In the genomic region with DNA sequence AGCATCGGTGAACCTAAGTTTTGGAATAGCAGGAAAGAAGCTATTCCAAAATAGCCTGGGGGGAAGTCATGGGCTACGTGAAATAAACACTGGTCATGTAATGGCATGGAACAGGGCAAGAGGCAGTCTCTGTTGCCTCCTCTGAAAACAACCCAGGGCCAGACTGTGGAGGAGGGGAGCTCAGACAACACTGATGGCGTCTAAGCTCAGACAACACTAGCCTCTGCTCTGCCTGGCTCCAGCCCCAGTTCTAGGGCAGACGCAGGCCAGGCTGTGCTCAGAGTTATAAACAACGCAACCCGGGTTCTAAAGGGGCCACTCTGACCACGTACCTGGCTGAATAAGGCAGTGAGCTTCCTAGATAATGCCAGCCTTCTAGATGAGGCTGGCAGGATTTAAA, we compare ENCODE assay signal across 14 mouse cellular contexts. TPM values are rescaled to one million over a fixed set of nuclear protein-coding genes. Genes with fewer than 3 reads are reported as not detected.
DNase-seq lines count a peak whose midpoint lies in the region; ATAC-seq and TF ChIP-seq lines count a peak whose summit lies in the region.
"Had no signal": no experiment of that assay in that cellular context is flagged by ENCODE, and none has a peak within 500 bp of the region (broad histone marks: within the 10 kb centered on the region; RNA-seq: fewer than 3 reads in every experiment).

No protein-coding gene starts in this region.

- H3K4me1 ChIP-seq in hindbrain, postnatal 0 days (ENCODE audit: insufficient read depth, low read length) = peaks cover 14% of the 10 kb centered on the region
- peaks cover 24% of the 10 kb centered on the region for H3K4me1 ChIP-seq in hindbrain, embryonic 16.5 days (ENCODE audit: control insufficient read depth, insufficient read depth, low read depth, low read length)
- H3K4me1 ChIP-seq in embryonic facial prominence, embryonic 12.5 days = peaks cover 22% of the 10 kb centered on the region
- peaks cover 46% of the 10 kb centered on the region for H3K4me1 ChIP-seq in heart, embryonic 16.5 days (ENCODE audit: control insufficient read depth, insufficient read depth, low read length)
- H3K4me1 ChIP-seq in lung, embryonic 16.5 days (replicated peaks; ENCODE audit: control insufficient read depth, insufficient read depth, low read length) = peaks cover 29% of the 10 kb centered on the region

- H3K27me3 ChIP-seq in hindbrain, postnatal 0 days (ENCODE audit: insufficient read depth, low read length) = no peaks in the 10 kb centered on the region
- H3K27me3 ChIP-seq in hindbrain, embryonic 16.5 days (replicated peaks; ENCODE audit: control insufficient read depth, insufficient read depth, low read length) = no peaks in the 10 kb centered on the region
- no peaks in the 10 kb centered on the region for H3K27me3 ChIP-seq in embryonic facial prominence, embryonic 12.5 days
- H3K27me3 ChIP-seq in heart, embryonic 16.5 days (ENCODE audit: control insufficient read depth, insufficient read depth, low read length) = no peaks in the 10 kb centered on the region
- no peaks in the 10 kb centered on the region for H3K27me3 ChIP-seq in lung, embryonic 16.5 days (ENCODE audit: control insufficient read depth, insufficient read depth, low read depth, low read length)
- H3K27me3 ChIP-seq: neural tube, embryonic 12.5 days had no signal

- H3K36me3 ChIP-seq in hindbrain, postnatal 0 days (ENCODE audit: insufficient read depth, low read length) = peaks cover 6% of the 10 kb centered on the region
- peaks cover 6% of the 10 kb centered on the region for H3K36me3 ChIP-seq in hindbrain, embryonic 16.5 days (ENCODE audit: control insufficient read depth, insufficient read depth, low read length)
- peaks cover 24% of the 10 kb centered on the region for H3K36me3 ChIP-seq in embryonic facial prominence, embryonic 12.5 days
- peaks cover 9% of the 10 kb centered on the region; the same call in 1 of the 2 replicates for H3K36me3 ChIP-seq in heart, embryonic 16.5 days (ENCODE audit: control insufficient read depth, insufficient read depth)
- H3K36me3 ChIP-seq in lung, embryonic 16.5 days (ENCODE audit: control insufficient read depth, insufficient read depth, low read length) = peaks cover 6% of the 10 kb centered on the region

- DNase-seq in hindbrain, postnatal 0 days (ENCODE audit: low spot score) = no peak
- no peak for DNase-seq in left cerebral cortex, adult 2 months (ENCODE audit: extremely low spot score in 1 of 2, low spot score in 2 of 2)
- DNase-seq: cerebellum, adult 11 months; thymus, postnatal 4 days had no signal

- intact Hi-C loops in left cerebral cortex, adult 2 months (cut with DNase I) = no loop called here

- TF ChIP-seq CTCF in hindbrain, postnatal 0 days (IDR thresholded peaks at IDR 0.05; ENCODE audit: low read depth) = no peak
- no peak for TF ChIP-seq CTCF in left cerebral cortex, adult 2 months (IDR thresholded peaks at IDR 0.05)

- no peak overlapping the region for H3K4me2 ChIP-seq in hindbrain, postnatal 0 days (ENCODE audit: low read depth, low read length)
- no peak overlapping the region for H3K4me2 ChIP-seq in hindbrain, embryonic 16.5 days (ENCODE audit: low read length)
- no peak overlapping the region for H3K4me2 ChIP-seq in embryonic facial prominence, embryonic 12.5 days (replicated peaks)
- H3K4me2 ChIP-seq in heart, embryonic 16.5 days (ENCODE audit: low read depth, low read length) = no peak overlapping the region
- no peak overlapping the region for H3K4me2 ChIP-seq in lung, embryonic 16.5 days (ENCODE audit: low read depth, low read length)
- H3K4me2 ChIP-seq: neural tube, embryonic 12.5 days had no signal

- no peak overlapping the region for H3K9ac ChIP-seq in hindbrain, postnatal 0 days (replicated peaks; ENCODE audit: low read length)
- H3K9ac ChIP-seq in hindbrain, embryonic 16.5 days (ENCODE audit: low read depth, low read length) = no peak overlapping the region
- H3K9ac ChIP-seq in embryonic facial prominence, embryonic 12.5 days = no peak overlapping the region
- H3K9ac ChIP-seq in heart, embryonic 16.5 days (ENCODE audit: low read length) = 0 out of 2 replicates have a peak overlapping the region, but pooled peaks have one; percentile 0
- peak overlapping the region; percentile 25; the same call in 1 of the 2 replicates for H3K9ac ChIP-seq in lung, embryonic 16.5 days (ENCODE audit: low read length)
- H3K9ac ChIP-seq: neural tube, embryonic 12.5 days had no signal

- 71% methylated on average over 7 of the region's 7 CpGs for WGBS in hindbrain, postnatal 0 days
- 76% methylated on average over 7 of the region's 7 CpGs for WGBS in hindbrain, embryonic 16.5 days
- WGBS in embryonic facial prominence, embryonic 12.5 days = 50% methylated on average over 7 of the region's 7 CpGs
- WGBS in heart, embryonic 16.5 days = 33% methylated on average over 7 of the region's 7 CpGs
- WGBS in lung, embryonic 16.5 days = 42% methylated on average over 7 of the region's 7 CpGs

- ATAC-seq in hindbrain, postnatal 0 days = no peak
- ATAC-seq in hindbrain, embryonic 16.5 days = no peak
- no peak for ATAC-seq in embryonic facial prominence, embryonic 12.5 days (ENCODE audit: insufficient number of reproducible peaks, insufficient read depth, low FRiP score, low TSS enrichment)
- ATAC-seq in heart, embryonic 16.5 days (replicated peaks; ENCODE audit: extremely low read depth, insufficient read depth, low FRiP score) = 0 out of 2 replicates have a peak, but pooled peaks have one; percentile 34
- peak; percentile 85 for ATAC-seq in lung, embryonic 16.5 days (ENCODE audit: low read depth)
- no peak for ATAC-seq in megakaryocyte progenitor cell, adult 5-6 weeks (replicated peaks; ENCODE audit: poor library complexity)

- H3K9me3 ChIP-seq in hindbrain, postnatal 0 days (ENCODE audit: low read length) = no peaks in the 10 kb centered on the region
- H3K9me3 ChIP-seq in hindbrain, embryonic 16.5 days (ENCODE audit: control insufficient read depth, low read length) = no peaks in the 10 kb centered on the region
- H3K9me3 ChIP-seq in embryonic facial prominence, embryonic 12.5 days = no peaks in the 10 kb centered on the region
- no peaks in the 10 kb centered on the region for H3K9me3 ChIP-seq in heart, embryonic 16.5 days (replicated peaks; ENCODE audit: control insufficient read depth, low read length)
- no peaks in the 10 kb centered on the region for H3K9me3 ChIP-seq in lung, embryonic 16.5 days (ENCODE audit: control insufficient read depth, low read length)
- H3K9me3 ChIP-seq: neural tube, embryonic 12.5 days had no signal

- H3K27ac ChIP-seq in hindbrain, postnatal 0 days = peak overlapping the region; percentile 48; the same call in 1 of the 2 replicates
- no peak overlapping the region for H3K27ac ChIP-seq in hindbrain, embryonic 16.5 days (ENCODE audit: low read depth, low read length)
- peak overlapping the region; percentile 55; the same call in 1 of the 2 replicates for H3K27ac ChIP-seq in embryonic facial prominence, embryonic 12.5 days
- H3K27ac ChIP-seq in heart, embryonic 16.5 days (ENCODE audit: low read length) = peak overlapping the region; percentile 64
- peak overlapping the region; percentile 71 for H3K27ac ChIP-seq in lung, embryonic 16.5 days (ENCODE audit: low read length)
- no peak overlapping the region for H3K27ac ChIP-seq in left cerebral cortex, adult 2 months
- H3K27ac ChIP-seq: neural tube, embryonic 12.5 days had no signal

- no peak overlapping the region for H3K4me3 ChIP-seq in hindbrain, postnatal 0 days (ENCODE audit: low read length)
- H3K4me3 ChIP-seq in hindbrain, embryonic 16.5 days (ENCODE audit: low read length) = no peak overlapping the region
- H3K4me3 ChIP-seq in embryonic facial prominence, embryonic 12.5 days = no peak overlapping the region
- no peak overlapping the region for H3K4me3 ChIP-seq in heart, embryonic 16.5 days (ENCODE audit: low read length)
- no peak overlapping the region for H3K4me3 ChIP-seq in lung, embryonic 16.5 days (ENCODE audit: low read length)
- H3K4me3 ChIP-seq in left cerebral cortex, adult 2 months = no peak overlapping the region
- H3K4me3 ChIP-seq: neural tube, embryonic 12.5 days had no signal

RNA-seq across cellular contexts. Expression of gene Sphk1, which starts 20.0 kb away (rescaled TPM):
- total RNA-seq in hindbrain, postnatal 0 days (2014; rRNA removed) = 25.5 and 29.7 TPM in 2 replicates
- polyA plus RNA-seq in hindbrain, postnatal 0 days (2015; fragmentation: Nextera tagmentation; extraction: Ambion mirVana) = 17.9 and 20.4 TPM in 2 replicates
- polyA plus RNA-seq in hindbrain, embryonic 16.5 days (2015; fragmentation: Nextera tagmentation; extraction: Ambion mirVana) = 10.7 and 13.9 TPM in 2 replicates
- polyA plus RNA-seq in embryonic facial prominence, embryonic 12.5 days (2016; fragmentation: Nextera tagmentation; extraction: Ambion mirVana) = 6.9 and 8.3 TPM in 2 replicates
- polyA plus RNA-seq in heart, embryonic 16.5 days (2015; fragmentation: Nextera tagmentation; extraction: Ambion mirVana) = 3.6 and 4.5 TPM in 2 replicates
- 7.0 and 9.6 TPM in 2 replicates for polyA plus RNA-seq in lung, embryonic 16.5 days (2015; fragmentation: Nextera tagmentation; extraction: Ambion mirVana)
- total RNA-seq in megakaryocyte progenitor cell, adult 5-6 weeks (2015) = 7.6 and 15.5 TPM in 2 replicates
- total RNA-seq in megakaryocyte progenitor cell, adult 5-6 weeks (2017) = 6.7 and 26.1 TPM in 2 replicates
- 1 to 10 TPM; 6.1 to 6.8 TPM for total RNA-seq in left cerebral cortex, adult 2 months (2021)

RNA-seq across cellular contexts. Expression of gene Ube2o, which starts 30.5 kb away (rescaled TPM):
- total RNA-seq in hindbrain, postnatal 0 days (2014; rRNA removed) = 101 and 112 TPM in 2 replicates
- polyA plus RNA-seq in hindbrain, postnatal 0 days (2015; fragmentation: Nextera tagmentation; extraction: Ambion mirVana) = 31.3 and 31.9 TPM in 2 replicates
- polyA plus RNA-seq in hindbrain, embryonic 16.5 days (2015; fragmentation: Nextera tagmentation; extraction: Ambion mirVana) = 16.4 and 16.6 TPM in 2 replicates
- 19.9 and 26.4 TPM in 2 replicates for polyA plus RNA-seq in embryonic facial prominence, embryonic 12.5 days (2016; fragmentation: Nextera tagmentation; extraction: Ambion mirVana)
- polyA plus RNA-seq in heart, embryonic 16.5 days (2015; fragmentation: Nextera tagmentation; extraction: Ambion mirVana) = 5.5 and 6.9 TPM in 2 replicates
- polyA plus RNA-seq in lung, embryonic 16.5 days (2015; fragmentation: Nextera tagmentation; extraction: Ambion mirVana) = 5.2 and 5.8 TPM in 2 replicates
- total RNA-seq in megakaryocyte progenitor cell, adult 5-6 weeks (2015) = 5.0 TPM in 2 replicates
- total RNA-seq in megakaryocyte progenitor cell, adult 5-6 weeks (2017) = 6.1 and 6.4 TPM in 2 replicates
- total RNA-seq in left cerebral cortex, adult 2 months (2021) = 100 to 1,000 TPM; 123 to 125 TPM

RNA-seq across cellular contexts. Expression of gene Aanat, which starts 35.5 kb away (rescaled TPM):
- 0.68 TPM in 1 of 2 replicates, not detected in the other for total RNA-seq in hindbrain, postnatal 0 days (2014; rRNA removed)
- 0.46 and 0.81 TPM in 2 replicates for polyA plus RNA-seq in hindbrain, postnatal 0 days (2015; fragmentation: Nextera tagmentation; extraction: Ambion mirVana)
- 0.51 and 0.55 TPM in 2 replicates for polyA plus RNA-seq in hindbrain, embryonic 16.5 days (2015; fragmentation: Nextera tagmentation; extraction: Ambion mirVana)
- not detected in 2 replicates for polyA plus RNA-seq in embryonic facial prominence, embryonic 12.5 days (2016; fragmentation: Nextera tagmentation; extraction: Ambion mirVana)
- polyA plus RNA-seq in heart, embryonic 16.5 days (2015; fragmentation: Nextera tagmentation; extraction: Ambion mirVana) = not detected in 2 replicates
- polyA plus RNA-seq in lung, embryonic 16.5 days (2015; fragmentation: Nextera tagmentation; extraction: Ambion mirVana) = not detected in 2 replicates
- not detected in 2 replicates for total RNA-seq in megakaryocyte progenitor cell, adult 5-6 weeks (2015)
- total RNA-seq in megakaryocyte progenitor cell, adult 5-6 weeks (2017) = not detected in 2 replicates
- total RNA-seq in left cerebral cortex, adult 2 months (2021) = 1 to 10 TPM; 1.3 to 2.2 TPM
- total RNA-seq: gastrocnemius, adult 8-10 months; megakaryocyte-erythroid progenitor cell, adult 5-6 weeks had no signal
- polyA plus RNA-seq: embryonic facial prominence, embryonic 11.5 days; neural tube, embryonic 12.5 days; spleen, adult 2 months had no signal

RNA-seq across cellular contexts. Expression of gene Prpsap1, which starts 56.7 kb away (rescaled TPM):
- 99.7 and 105 TPM in 2 replicates for total RNA-seq in hindbrain, postnatal 0 days (2014; rRNA removed)
- polyA plus RNA-seq in hindbrain, postnatal 0 days (2015; fragmentation: Nextera tagmentation; extraction: Ambion mirVana) = 148 and 150 TPM in 2 replicates
- 181 and 190 TPM in 2 replicates for polyA plus RNA-seq in hindbrain, embryonic 16.5 days (2015; fragmentation: Nextera tagmentation; extraction: Ambion mirVana)
- polyA plus RNA-seq in embryonic facial prominence, embryonic 12.5 days (2016; fragmentation: Nextera tagmentation; extraction: Ambion mirVana) = 197 and 211 TPM in 2 replicates
- 98.6 and 99.1 TPM in 2 replicates for polyA plus RNA-seq in heart, embryonic 16.5 days (2015; fragmentation: Nextera tagmentation; extraction: Ambion mirVana)
- 167 and 177 TPM in 2 replicates for polyA plus RNA-seq in lung, embryonic 16.5 days (2015; fragmentation: Nextera tagmentation; extraction: Ambion mirVana)
- 46.9 and 49.3 TPM in 2 replicates for total RNA-seq in megakaryocyte progenitor cell, adult 5-6 weeks (2015)
- 27.9 and 33.0 TPM in 2 replicates for total RNA-seq in megakaryocyte progenitor cell, adult 5-6 weeks (2017)
- 10 to 100 TPM; 78.3 to 85.6 TPM for total RNA-seq in left cerebral cortex, adult 2 months (2021)

Comparison
In these comparisons a context has a peak if more than half of its experiments do, and no peak if none do; other contexts are left out.
1. H3K27ac ChIP-seq: peak in hindbrain, postnatal 0 days (single experiment), embryonic facial prominence, embryonic 12.5 days (single experiment), heart, embryonic 16.5 days (single experiment) and lung, embryonic 16.5 days (single experiment); none in hindbrain, embryonic 16.5 days (single experiment) and left cerebral cortex, adult 2 months (single experiment).
2. ATAC-seq: peak in heart, embryonic 16.5 days (single experiment) and lung, embryonic 16.5 days (single experiment); none in hindbrain, postnatal 0 days (single experiment), hindbrain, embryonic 16.5 days (single experiment), embryonic facial prominence, embryonic 12.5 days (single experiment) and megakaryocyte progenitor cell, adult 5-6 weeks (single experiment).
3. H3K9ac ChIP-seq: peak in heart, embryonic 16.5 days (single experiment) and lung, embryonic 16.5 days (single experiment); none in hindbrain, postnatal 0 days (single experiment), hindbrain, embryonic 16.5 days (single experiment) and embryonic facial prominence, embryonic 12.5 days (single experiment).